Mouse (Mus musculus): ENCODE measurements around the gene Kif21b.

The Kif21b gene

GRCm38 (mm10) chr1:136130951-136131558 lies at the start of gene Kif21b:
Kif21b (plus strand) TSS chr1:136131389.
- DNase-seq (ENCODE audit: extremely low read depth, low read depth, low spot score), result no peak

- DNase-seq (ENCODE audit: extremely low read depth, low read depth, low spot score), result no peak
These were observed 45.1 kb upstream of the Kif21b start for GRCm38 (mm10) chr1:136085988-136086685.

DNA sequence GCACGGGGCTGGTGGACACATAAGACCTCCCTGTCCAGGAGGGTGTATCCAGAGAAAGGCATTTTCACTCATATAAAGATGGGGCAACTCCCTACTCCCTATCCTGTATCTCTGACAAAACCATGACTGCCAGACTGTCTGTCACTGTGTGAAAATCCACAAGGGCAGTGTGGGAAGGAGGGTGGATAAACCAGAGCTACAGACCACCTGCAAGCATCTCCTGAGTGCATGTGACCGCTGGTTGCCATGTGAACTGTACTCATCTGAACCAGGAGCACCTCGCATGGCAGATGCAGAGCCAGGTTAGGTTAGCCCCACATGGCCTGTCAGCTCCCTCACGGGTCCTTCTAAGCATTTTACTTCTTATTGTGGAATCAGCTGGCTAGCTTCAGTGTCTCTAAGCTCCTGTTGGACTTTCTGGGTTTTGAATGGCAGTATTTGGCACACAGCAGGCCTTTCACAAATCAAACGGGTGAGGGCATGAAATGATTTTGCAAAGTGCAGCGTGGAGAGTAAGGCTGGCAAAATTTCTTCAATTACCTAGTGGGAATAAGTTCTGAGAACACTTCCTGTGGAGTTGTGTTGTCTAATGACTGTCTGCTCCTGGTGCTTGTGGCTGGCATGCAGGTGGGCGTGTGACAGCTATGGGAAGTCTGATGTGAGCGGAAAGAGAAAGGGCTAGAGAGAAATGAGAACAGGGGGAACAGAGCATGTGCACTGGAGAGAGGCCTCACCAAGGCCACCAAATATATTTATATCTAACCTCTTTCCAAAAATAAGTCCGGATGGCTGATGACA lies 41.6 kb upstream of the Kif21b start:
- DNase-seq (ENCODE audit: extremely low read depth, low read depth, low spot score), result no peak

DNA sequence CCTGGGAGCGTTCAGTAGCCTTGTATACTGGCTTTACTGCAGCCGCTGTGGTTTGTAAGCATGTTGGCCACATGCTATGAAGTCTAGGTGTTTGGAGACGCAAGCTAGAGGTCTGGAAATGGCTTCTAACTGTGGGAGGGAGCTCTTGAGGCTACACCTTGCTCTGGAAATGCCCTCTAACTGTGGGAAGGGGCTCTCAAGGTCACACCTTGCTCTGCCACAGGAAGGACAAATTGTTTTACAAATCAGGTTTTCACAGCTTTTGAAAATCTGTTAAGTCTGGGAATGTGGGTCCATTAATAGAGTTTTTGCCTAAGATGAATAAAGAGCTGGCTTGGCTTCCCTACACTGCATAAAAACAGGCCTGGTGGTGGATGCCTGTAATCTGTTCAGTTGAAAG lies 37.5 kb upstream of the Kif21b start:
- no peak for DNase-seq (ENCODE audit: extremely low read depth, low read depth, low spot score)

DNA sequence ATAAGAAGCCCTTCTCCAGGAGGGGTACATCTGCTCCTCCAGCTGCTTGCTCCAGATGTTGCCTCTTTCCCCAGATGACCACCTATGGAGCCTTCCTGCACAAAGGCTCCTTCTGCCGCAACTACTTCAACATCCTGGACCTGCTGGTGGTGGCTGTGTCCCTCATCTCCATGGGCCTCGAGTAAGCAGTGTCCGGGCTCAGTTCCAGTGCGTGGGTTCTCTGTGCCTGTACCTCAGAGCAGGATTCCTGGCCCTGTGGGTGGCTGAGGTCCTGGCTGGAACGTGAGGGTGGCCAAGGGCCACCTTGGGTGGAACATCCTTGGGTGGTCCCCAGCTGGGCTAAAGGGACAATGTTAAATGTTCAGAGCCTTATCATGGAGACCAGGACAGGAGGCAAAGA lies 36.4 kb upstream of the Kif21b start:
- DNase-seq (ENCODE audit: extremely low read depth, low read depth, low spot score), result no peak

DNA sequence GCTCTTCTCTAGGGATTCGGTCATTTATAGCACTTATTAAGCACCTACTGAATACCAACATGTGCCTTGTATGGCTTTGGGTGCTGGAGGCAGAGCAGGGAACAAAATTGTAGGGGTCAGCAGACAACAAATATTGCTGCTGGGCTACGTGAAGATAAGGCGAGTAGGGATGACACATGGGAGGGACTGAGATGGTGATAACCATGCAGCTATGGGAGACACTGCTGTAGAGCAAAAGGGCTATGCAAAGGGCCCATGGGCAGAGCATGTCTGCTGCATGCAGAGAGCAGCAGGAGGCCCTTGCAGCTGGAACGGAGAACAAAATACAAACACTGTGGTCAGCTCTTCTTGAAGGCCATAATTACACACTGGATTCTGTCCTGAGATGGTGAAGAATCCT lies 29.1 kb upstream of the Kif21b start:
- DNase-seq (ENCODE audit: extremely low read depth, low read depth, low spot score), result no peak

GRCm38 (mm10) chr1:136102551-136102950 lies 28.6 kb upstream of the Kif21b start:
- no peak for DNase-seq (ENCODE audit: extremely low read depth, low read depth, low spot score)

DNA sequence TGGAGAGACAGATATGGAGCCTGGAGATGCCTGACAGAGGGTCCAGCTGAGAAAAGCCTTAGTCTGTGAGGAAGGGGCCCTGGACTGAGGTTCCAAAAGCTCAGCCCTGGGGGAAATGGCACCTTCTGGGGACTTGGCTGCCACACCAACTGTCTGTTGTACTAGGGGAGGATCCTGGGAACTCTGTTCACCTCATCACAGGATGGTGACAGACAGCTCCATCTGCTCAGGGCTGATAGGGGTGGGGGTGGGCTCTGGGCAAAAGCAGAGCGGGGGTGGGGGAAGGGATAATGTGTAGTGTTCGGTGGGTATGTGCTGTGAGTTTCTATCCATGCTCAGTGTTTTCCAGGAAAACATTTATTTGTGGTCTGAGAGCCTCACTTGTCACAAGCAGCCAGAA lies 28.2 kb upstream of the Kif21b start:
- DNase-seq (ENCODE audit: extremely low read depth, low read depth, low spot score), result no peak

DNA sequence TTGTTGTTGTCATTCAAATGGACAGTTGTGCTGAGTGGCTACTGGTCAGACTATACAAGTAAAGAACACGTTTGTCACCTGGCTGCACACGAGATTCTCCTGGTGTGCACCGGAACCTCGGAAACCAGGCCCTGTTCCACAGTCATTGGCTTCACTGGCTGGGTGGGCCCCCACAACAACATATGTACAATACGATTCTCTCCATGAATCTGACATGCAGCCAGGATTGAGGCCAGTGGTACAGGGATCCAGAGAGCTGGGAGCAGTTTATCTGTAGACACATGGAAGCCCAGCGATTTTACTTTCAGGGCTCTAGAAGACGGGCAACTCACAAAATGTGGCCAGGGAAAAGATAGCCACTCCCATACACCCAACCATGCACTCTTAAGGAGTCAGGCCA lies 27.5 kb upstream of the Kif21b start:
- DNase-seq (ENCODE audit: extremely low read depth, low read depth, low spot score), result no peak

DNA sequence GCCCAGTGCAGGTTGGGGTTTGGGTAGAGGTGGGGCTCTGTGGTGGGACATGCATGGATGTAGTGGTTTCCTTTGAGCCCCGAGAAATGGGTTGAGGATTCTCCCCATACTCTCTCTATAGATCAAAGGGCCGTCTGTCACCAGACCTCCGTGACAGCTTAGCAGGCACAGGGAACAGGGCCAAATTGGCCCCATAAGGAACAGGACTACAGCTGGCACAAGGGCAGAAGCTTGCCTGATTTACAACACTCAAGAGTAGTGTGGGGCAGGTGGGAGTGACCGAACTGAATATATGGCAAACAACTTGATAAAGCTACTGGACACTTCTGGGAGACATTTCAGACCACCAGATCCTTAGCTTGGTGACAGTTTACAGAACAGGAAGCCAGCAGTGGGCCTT lies 26.4 kb upstream of the Kif21b start:
- no peak for DNase-seq (ENCODE audit: extremely low read depth, low read depth, low spot score)

- DNase-seq (ENCODE audit: extremely low read depth, low read depth, low spot score), result no peak
These were observed 21.7 kb upstream of the Kif21b start for GRCm38 (mm10) chr1:136109464-136109863.

GRCm38 (mm10) chr1:136116183-136116582 lies 15.0 kb upstream of the Kif21b start:
- DNase-seq (ENCODE audit: extremely low read depth, low read depth, low spot score), result no peak

DNA sequence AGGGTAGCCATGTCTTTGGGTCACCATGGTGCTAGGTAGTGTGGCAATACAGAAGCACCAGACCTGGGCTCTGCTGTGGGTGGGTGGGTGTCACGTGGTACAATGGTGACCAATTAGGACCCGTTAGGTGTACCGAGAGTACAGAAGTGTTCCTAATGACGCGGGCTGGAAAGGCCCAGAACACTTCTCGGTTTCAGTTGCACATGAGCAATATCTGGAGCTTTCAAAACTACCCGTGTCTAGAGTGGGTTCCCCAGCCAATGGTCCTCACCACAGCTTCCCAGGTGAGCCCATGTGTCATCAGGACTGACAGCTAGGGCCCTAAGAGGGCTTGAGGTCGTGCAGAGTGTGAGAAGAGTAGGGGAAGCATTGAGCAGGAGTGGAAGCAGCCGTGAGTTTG lies 14.1 kb upstream of the Kif21b start:
- DNase-seq (ENCODE audit: extremely low read depth, low read depth, low spot score), result no peak

GRCm38 (mm10) chr1:136118875-136119274 lies 12.3 kb upstream of the Kif21b start:
- no peak for DNase-seq (ENCODE audit: extremely low read depth, low read depth, low spot score)

- no peak for DNase-seq (ENCODE audit: extremely low read depth, low read depth, low spot score)
These were observed 11.5 kb upstream of the Kif21b start for GRCm38 (mm10) chr1:136119571-136120262.

DNA sequence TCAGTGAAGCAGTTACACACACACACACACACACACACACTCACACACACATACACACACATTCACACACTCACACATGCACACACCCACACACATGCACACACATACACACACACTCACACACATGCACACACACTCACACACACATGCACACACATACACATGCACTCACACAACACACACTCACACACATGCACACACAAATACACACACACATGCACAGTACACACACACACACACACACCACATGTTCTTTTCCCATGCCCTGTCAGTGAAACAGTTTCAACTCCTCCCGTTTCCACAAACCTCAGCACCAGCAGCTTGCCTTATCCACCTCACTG lies 11.0 kb upstream of the Kif21b start:
- DNase-seq (ENCODE audit: extremely low read depth, low read depth, low spot score), result no peak

DNA sequence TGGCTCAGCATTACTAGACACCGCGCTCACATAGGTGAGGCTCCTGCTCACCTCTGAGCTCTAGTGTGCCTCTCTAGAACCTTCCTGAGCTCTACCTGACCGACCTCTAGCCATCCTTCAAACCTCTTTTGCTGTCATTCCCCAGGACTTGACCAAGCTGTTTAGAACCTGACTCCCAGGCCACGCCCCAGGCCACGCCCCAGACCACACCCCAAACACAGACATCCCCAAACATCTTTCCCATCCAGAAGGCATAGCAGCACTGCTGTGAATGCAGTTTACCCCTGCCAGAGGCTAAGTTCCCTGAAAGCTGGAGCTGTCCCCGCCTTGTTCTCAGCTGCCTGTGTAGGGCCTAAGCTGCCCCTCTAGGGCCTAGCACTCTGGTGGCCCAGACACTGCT lies 10.4 kb upstream of the Kif21b start:
- DNase-seq (ENCODE audit: extremely low read depth, low read depth, low spot score), result no peak

GRCm38 (mm10) chr1:136122030-136122429 lies 9.2 kb upstream of the Kif21b start:
- DNase-seq (ENCODE audit: extremely low read depth, low read depth, low spot score), result no peak

GRCm38 (mm10) chr1:136126159-136126765 lies 4.9 kb upstream of the Kif21b start:
- no peak for DNase-seq (ENCODE audit: extremely low read depth, low read depth, low spot score)

GRCm38 (mm10) chr1:136126895-136127294 lies 4.3 kb upstream of the Kif21b start:
- no peak for DNase-seq (ENCODE audit: extremely low read depth, low read depth, low spot score)

DNA sequence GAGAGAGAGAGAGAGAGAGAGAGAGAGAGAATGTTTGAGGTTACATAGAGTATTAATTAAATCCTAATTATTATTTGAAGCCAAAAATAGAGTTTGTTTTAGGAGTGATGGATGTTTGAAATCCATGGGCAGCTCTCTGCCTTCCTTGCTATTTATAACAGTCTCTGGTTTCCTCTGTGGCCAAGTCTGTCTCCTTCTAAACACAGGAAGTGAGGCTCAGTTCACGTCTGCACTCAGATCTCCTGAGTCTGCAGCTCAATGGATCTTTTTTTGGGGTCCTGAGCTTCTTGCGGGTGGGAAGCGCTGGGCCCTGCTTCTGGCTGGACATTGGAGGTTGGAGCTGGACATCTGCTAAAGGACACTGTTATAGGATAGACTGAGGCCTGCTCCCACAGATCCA lies 3.3 kb upstream of the Kif21b start:
- no peak for DNase-seq (ENCODE audit: extremely low read depth, low read depth, low spot score)

Measured in fat pad, adult 2 months (tissue).